Mouse (Mus musculus) liver (tissue): ENCODE data around the gene Neurog3.
A peak's percentile ranks its signal among the peaks of the same experiment; 100 is the strongest.

Source experiments
- DNase-seq: peaks from one replicate; pipeline ENCODE4 v3.0.0-alpha.2; 2020; ENCODE audit warnings: mixed read lengths

Gene Neurog3

GRCm38 (mm10) chr10:62138040-62138439 is 5.2 kb downstream of the Neurog3 start:
- DNase-seq: no peak

GRCm38 (mm10) chr10:62143820-62144219 is 10.9 kb downstream of the Neurog3 start, which contains the start of gene Fam241b:
Fam241b (minus strand) TSS chr10:62143920.
- no peak for DNase-seq

GRCm38 (mm10) chr10:62145957-62146356 is 13.1 kb downstream of the Neurog3 start:
- no peak for DNase-seq

- DNase-seq: no peak
These were observed 14.8 kb downstream of the Neurog3 start for GRCm38 (mm10) chr10:62147466-62148248.

GRCm38 (mm10) chr10:62149929-62150328 is 17.0 kb downstream of the Neurog3 start:
- DNase-seq: no peak

- DNase-seq: no peak
These were observed 29.5 kb downstream of the Neurog3 start for GRCm38 (mm10) chr10:62162410-62162809.

GRCm38 (mm10) chr10:62172841-62173553 is 40.1 kb downstream of the Neurog3 start:
- DNase-seq: no peak

GRCm38 (mm10) chr10:62173941-62174448 is 41.1 kb downstream of the Neurog3 start:
- DNase-seq: no peak

GRCm38 (mm10) chr10:62174533-62175313 is 41.8 kb downstream of the Neurog3 start:
- DNase-seq: no peak

GRCm38 (mm10) chr10:62179944-62180343 is 47.1 kb downstream of the Neurog3 start:
- no peak for DNase-seq

GRCm38 (mm10) chr10:62181701-62182100 is 48.8 kb downstream of the Neurog3 start:
- no peak for DNase-seq

GRCm38 (mm10) chr10:62182471-62183014 is 49.7 kb downstream of the Neurog3 start:
- no peak for DNase-seq

- peak; percentile 92 for DNase-seq
These were observed 50.2 kb downstream of the Neurog3 start for GRCm38 (mm10) chr10:62183053-62183452.
